ENCODE assay signal across 17 mouse cellular contexts in genomic region chr2:70764734-70765133, GRCm38 (mm10).
A peak's percentile ranks its signal among the peaks of the same experiment; 100 is the strongest.
DNase-seq lines count a peak whose midpoint lies in the region; TF ChIP-seq lines count a peak whose summit lies in the region.
"Had no signal": no experiment of that assay in that cellular context is flagged by ENCODE, and none has a peak within 500 bp of the region (broad histone marks: within the 10 kb centered on the region; RNA-seq: fewer than 3 reads in every experiment).

No protein-coding gene starts in this region.

- no peaks in the 10 kb centered on the region for H3K36me3 ChIP-seq in kidney, adult 2 months (ENCODE audit: control insufficient read depth, insufficient read depth, low read length)
- H3K36me3 ChIP-seq: neural tube, embryonic 15.5 days had no signal

- no peaks in the 10 kb centered on the region for H3K27me3 ChIP-seq in kidney, adult 2 months (replicated peaks; ENCODE audit: control insufficient read depth, insufficient read depth, low read length)
- H3K27me3 ChIP-seq: heart, embryonic 13.5 days; midbrain, embryonic 13.5 days; neural tube, embryonic 15.5 days had no signal

- H3K4me3 ChIP-seq in kidney, adult 2 months (ENCODE audit: insufficient read depth, low read depth, low read length): no peak overlapping the region
- H3K4me3 ChIP-seq in layer of hippocampus, adult 2 months: no peak overlapping the region
- H3K4me3 ChIP-seq: heart, embryonic 13.5 days; midbrain, embryonic 13.5 days; neural tube, embryonic 15.5 days had no signal

- H3K27ac ChIP-seq in kidney, adult 2 months (ENCODE audit: insufficient read depth, low read depth, low read length): no peak overlapping the region
- H3K27ac ChIP-seq in layer of hippocampus, adult 2 months: no peak overlapping the region
- H3K27ac ChIP-seq: heart, embryonic 13.5 days; hindbrain, postnatal 0 days; midbrain, embryonic 13.5 days; neural tube, embryonic 15.5 days had no signal

- no peak for TF ChIP-seq CTCF in kidney, adult 2 months (conservative IDR thresholded peaks at IDR 0.05; ENCODE audit: insufficient read depth, insufficient read length, low read depth, low read length)
- no peak for TF ChIP-seq CTCF in layer of hippocampus, adult 2 months (conservative IDR thresholded peaks at IDR 0.05)

- TF ChIP-seq POLR2A in kidney, adult 2 months (IDR thresholded peaks at IDR 0.05; ENCODE audit: low read depth, low read length): no peak

- WGBS in kidney, adult 2 months: 46% methylated on average over 7 of the region's 7 CpGs

- DNase-seq in adrenal gland, postnatal 10 days: peak; percentile 19
- DNase-seq in adrenal gland, postnatal 25 days: no peak
- DNase-seq in kidney, adult 2 months: peak; percentile 49
- DNase-seq in kidney, adult 18-20 months: no peak
- DNase-seq in 416B (ENCODE audit: low read depth): peak; percentile 36
- peak; percentile 19 for DNase-seq in lung, postnatal 14 days
- no peak for DNase-seq in cerebellum, adult 9-11 months
- no peak for DNase-seq in layer of hippocampus, adult 2 months (ENCODE audit: low spot score in 2 of 2)
- DNase-seq: cerebellum, postnatal 25 days; heart, postnatal 4 days; kidney, postnatal 25 days; liver; right cerebral cortex, postnatal 25 days had no signal

- H3K4me1 ChIP-seq in kidney, adult 2 months (ENCODE audit: control insufficient read depth, insufficient read depth, low read length): peaks cover 2% of the 10 kb centered on the region; the same call in 1 of the 2 replicates
- H3K4me1 ChIP-seq: midbrain, embryonic 13.5 days; neural tube, embryonic 15.5 days had no signal

Comparison
In these comparisons a context has a peak if more than half of its experiments do, and no peak if none do; other contexts are left out.
1. DNase-seq: peak in adrenal gland, postnatal 10 days (single experiment), kidney, adult 2 months (single experiment), 416B (single experiment) and lung, postnatal 14 days (single experiment); none in adrenal gland, postnatal 25 days (single experiment), kidney, adult 18-20 months (single experiment), cerebellum, adult 9-11 months (single experiment) and layer of hippocampus, adult 2 months (0 of 2).